Mouse (Mus musculus) CH12.LX (cell line): Measurements from ENCODE around the gene Tamm41. TPM values are rescaled to one million over a fixed set of nuclear protein-coding genes. Genes with fewer than 3 reads are reported as not detected.

Experiments used
- DNase-seq: peaks from one replicate; pipeline ENCODE4 v3.0.0-alpha.2; 2013; ENCODE audit errors: extremely low read depth
- H3K27ac ChIP-seq: 2 replicates; pipeline ENCODE4 v1.5.1; 2012; ENCODE audit warnings: low read depth, mild to moderate bottlenecking, control low read depth, moderate library complexity; ENCODE audit not compliant: insufficient read depth
- H3K27me3 ChIP-seq: replicated peaks from 2 replicates; pipeline ENCODE3; 2012; ENCODE audit warnings: inconsistent platforms
- H3K36me3 ChIP-seq, 2 experiments: replicated peaks in 1 of 2; 2 replicates each; pipeline versions ENCODE3 to v1.6.1; 2012; ENCODE audit warnings: inconsistent platforms in 1 of 2, low read length in 1 of 2, mild to moderate bottlenecking in 1 of 2, mixed read lengths in 1 of 2, moderate library complexity in 1 of 2; ENCODE audit not compliant: control insufficient read depth in 1 of 2, insufficient read depth in 1 of 2
- H3K4me1 ChIP-seq, 2 experiments: 2 replicates each; pipeline ENCODE4 v1.6.1; 2012; ENCODE audit warnings: inconsistent platforms in 1 of 2, moderate library complexity in 1 of 2; ENCODE audit not compliant: insufficient read depth in 2 of 2, control insufficient read depth in 1 of 2
- H3K4me2 ChIP-seq: 2 replicates; pipeline ENCODE4 v1.6.1; 2012; ENCODE audit warnings: low read depth, mild to moderate bottlenecking, control low read depth; ENCODE audit not compliant: poor library complexity, insufficient read depth, severe bottlenecking
- H3K4me3 ChIP-seq, 3 experiments: fragments of 150-350 bp in 1 of 3; sonication (generic) in 1 of 3; replicated peaks in 1 of 3; 2 replicates each; pipeline versions ENCODE3 to v1.5.1; 2011 to 2012; ENCODE audit warnings: low read depth in 2 of 3, low read length in 2 of 3, mild to moderate bottlenecking in 2 of 3, moderate library complexity in 2 of 3, control low read depth in 1 of 3, improper control_type of control experiment in 1 of 3, inconsistent platforms in 1 of 3, mixed read lengths in 1 of 3; ENCODE audit not compliant: poor library complexity in 1 of 3
- H3K79me2 ChIP-seq: replicated peaks from 2 replicates; pipeline ENCODE4 v1.6.1; 2012; ENCODE audit warnings: mild to moderate bottlenecking, moderate library complexity; ENCODE audit not compliant: control insufficient read depth, poor library complexity, insufficient read depth, severe bottlenecking; ENCODE audit errors: extremely low read depth
- H3K9ac ChIP-seq: 2 replicates; pipeline ENCODE4 v1.6.1; 2012; ENCODE audit warnings: low read depth, mild to moderate bottlenecking, control low read depth, moderate library complexity; ENCODE audit not compliant: insufficient read depth
- H3K9me3 ChIP-seq: replicated peaks from 2 replicates; pipeline ENCODE3; 2012; ENCODE audit warnings: low read length, inconsistent platforms, mixed read lengths
- BHLHE40 ChIP-seq: IDR thresholded peaks from 2 replicates; pipeline ENCODE4 v1.6.1; 2011; ENCODE audit warnings: mild to moderate bottlenecking, low read depth, low read length, improper control_type of control experiment
- CTCF ChIP-seq, 2 experiments: IDR thresholded peaks in 1 of 2; conservative IDR thresholded peaks in 1 of 2; 2 replicates each; pipeline ENCODE4 v1.5.1; 2011 to 2012; ENCODE audit warnings: low read depth in 2 of 2, low read length in 2 of 2, improper control_type of control experiment in 1 of 2, inconsistent platforms in 1 of 2, mild to moderate bottlenecking in 1 of 2, moderate library complexity in 1 of 2
- ELF1 ChIP-seq: IDR thresholded peaks from 2 replicates; pipeline ENCODE4 v1.6.1; 2014; ENCODE audit warnings: low read depth, mild to moderate bottlenecking, inconsistent platforms, low read length, improper control_type of control experiment
- ETS1 ChIP-seq: conservative IDR thresholded peaks from 2 replicates; pipeline ENCODE4 v1.6.1; 2012; ENCODE audit warnings: low read depth, mild to moderate bottlenecking, inconsistent platforms, low read length, improper control_type of control experiment, moderate library complexity
- IRF4 ChIP-seq: IDR thresholded peaks from 2 replicates; pipeline ENCODE4 v1.6.1; 2014; ENCODE audit warnings: low read depth, mild to moderate bottlenecking, inconsistent platforms, low read length, improper control_type of control experiment
- MAFK ChIP-seq: IDR thresholded peaks from 2 replicates; pipeline ENCODE4 v1.6.1; 2011; ENCODE audit warnings: low read length, improper control_type of control experiment; ENCODE audit not compliant: insufficient replicate concordance
- MAX ChIP-seq: IDR thresholded peaks from 2 replicates; pipeline ENCODE4 v1.6.1; 2011; ENCODE audit warnings: low read length, improper control_type of control experiment
- MAZ ChIP-seq: IDR thresholded peaks from 2 replicates; pipeline ENCODE4 v1.6.1; 2012; ENCODE audit warnings: low read depth, mild to moderate bottlenecking, inconsistent platforms, low read length, improper control_type of control experiment, moderate library complexity
- MEF2A ChIP-seq: IDR thresholded peaks from 2 replicates; pipeline ENCODE4 v1.6.1; 2014; ENCODE audit warnings: low read depth, mild to moderate bottlenecking, inconsistent platforms, low read length, improper control_type of control experiment, borderline replicate concordance
- MXI1 ChIP-seq: IDR thresholded peaks from 2 replicates; pipeline ENCODE4 v1.6.1; 2011; ENCODE audit warnings: mild to moderate bottlenecking, low read depth, low read length, improper control_type of control experiment
- MYC ChIP-seq: IDR thresholded peaks from 2 replicates; pipeline ENCODE4 v1.6.1; 2011; ENCODE audit warnings: low read depth, mild to moderate bottlenecking, improper control_type of control experiment, low read length
- NELFE ChIP-seq: IDR thresholded peaks from 2 replicates; pipeline ENCODE4 v1.6.1; 2011; ENCODE audit warnings: low read depth, low read length, improper control_type of control experiment
- POLR2A ChIP-seq: IDR thresholded peaks from 2 replicates; pipeline ENCODE4 v1.6.1; 2011; ENCODE audit warnings: low read depth, mild to moderate bottlenecking, improper control_type of control experiment, low read length
- RAD21 ChIP-seq: IDR thresholded peaks from 2 replicates; pipeline ENCODE4 v1.6.1; 2011; ENCODE audit warnings: low read depth, mild to moderate bottlenecking, low read length, improper control_type of control experiment, moderate library complexity
- RCOR1 ChIP-seq: conservative IDR thresholded peaks from 2 replicates; pipeline ENCODE4 v1.6.1; 2012; ENCODE audit warnings: low read depth, mild to moderate bottlenecking, inconsistent platforms, low read length, improper control_type of control experiment
- SIN3A ChIP-seq: IDR thresholded peaks from 2 replicates; pipeline ENCODE4 v1.6.1; 2012; ENCODE audit warnings: low read length, improper control_type of control experiment, inconsistent platforms
- SMC3 ChIP-seq: IDR thresholded peaks from 2 replicates; pipeline ENCODE4 v1.6.1; 2011; ENCODE audit warnings: low read depth, low read length, improper control_type of control experiment
- TBP ChIP-seq: conservative IDR thresholded peaks from 2 replicates; pipeline ENCODE4 v1.6.1; 2011; ENCODE audit warnings: low read depth, low read length, improper control_type of control experiment
- USF1 ChIP-seq: IDR thresholded peaks from 2 replicates; pipeline ENCODE4 v1.6.1; 2014; ENCODE audit warnings: low read depth, mild to moderate bottlenecking, inconsistent platforms, low read length, improper control_type of control experiment
- USF2 ChIP-seq: conservative IDR thresholded peaks from 2 replicates; pipeline ENCODE4 v1.6.1; 2011; ENCODE audit warnings: low read depth, low read length, improper control_type of control experiment
- ZC3H11A ChIP-seq: IDR thresholded peaks from 2 replicates; pipeline ENCODE4 v1.6.1; 2012; ENCODE audit warnings: low read depth, mild to moderate bottlenecking, inconsistent platforms, low read length, improper control_type of control experiment
- ZNF384 ChIP-seq: IDR thresholded peaks from 2 replicates; pipeline ENCODE4 v1.6.1; 2012; ENCODE audit warnings: low read depth, low read length, improper control_type of control experiment, inconsistent platforms
- dilution Hi-C: fragments of 300-500 bp; cut with MboI; formaldehyde crosslinking; loops from 2 replicates; pipeline ENCODE4 v1.14.3; 2020; ENCODE audit warnings: low sequenced_read_pairs; ENCODE audit not compliant: extremely low pct_unique_long_range_greater_than_20kb, extremely low pct_ligation_motif_present
- in situ Hi-C: fragments of 300-500 bp; cut with MboI; formaldehyde crosslinking; loops from 3 replicates; pipeline ENCODE4 v1.14.3; 2019; ENCODE audit warnings: low sequenced_read_pairs, low pct_ligation_motif_present, low pct_unique_long_range_greater_than_20kb, mixed read lengths
- polyA plus RNA-seq: library from polyadenylated mRNA; unstranded; fragments of >175 nt; gene quantifications from 2 replicates; pipeline ENCODE4 v1.2.1, GENCODE M21; 2012; ENCODE audit warnings: low read depth; ENCODE audit not compliant: insufficient read length
- total RNA-seq, 2 experiments: library from RNA; depleted of rRNA; stranded (reverse); fragments of 300-350 nt in 1 of 2; fragments of >200 nt in 1 of 2; gene quantifications; 2 replicates each; pipeline ENCODE4 v1.2.3; 2012 to 2014

The Tamm41 gene
- total and polyA plus RNA-seq, 3 experiments = 29.3 to 41.1 (median 39.8) TPM

DNA sequence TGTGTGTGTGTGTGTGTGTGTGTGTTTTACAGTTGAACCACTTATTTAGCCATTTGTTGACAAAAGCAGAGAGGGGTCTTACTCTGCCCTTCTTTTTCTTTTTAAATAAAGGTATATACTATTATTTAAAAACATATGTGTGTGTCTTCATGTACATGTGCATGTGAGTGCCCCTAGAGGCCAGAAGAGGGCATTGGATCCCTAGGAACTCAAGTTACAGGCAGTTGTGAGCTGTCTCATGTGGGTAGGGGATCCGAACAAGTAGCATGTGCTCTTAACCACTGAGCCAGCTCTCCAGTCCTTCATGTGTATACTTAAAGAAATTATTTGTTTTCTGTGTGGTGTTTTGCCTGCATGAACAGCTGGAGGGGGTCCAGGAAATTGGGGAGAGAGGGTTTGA lies 7.0 kb upstream of the Tamm41 start:
- no peak overlapping the region for H3K4me2 ChIP-seq
- H3K27ac ChIP-seq = no peak overlapping the region
- no peak overlapping the region for H3K9ac ChIP-seq
- H3K36me3 ChIP-seq = no peaks in the 10 kb centered on the region
- no peaks in the 10 kb centered on the region for H3K27me3 ChIP-seq
- in situ Hi-C loops = no loop called here
- peaks cover 6 to 17% of the 10 kb centered on the region in 2 experiments; a peak in 3 of 4 replicates for H3K4me1 ChIP-seq
- TF ChIP-seq MYC = peak; percentile 70; the same call in 1 of the 2 replicates
- 0 out of 2 replicates have a peak, but pooled peaks have one; percentile 7 for TF ChIP-seq SMC3
- peak; percentile 34 to 58; a peak in 3 of 4 replicates for TF ChIP-seq CTCF (conservative IDR thresholded peaks at IDR 0.05 in 1 of 2, IDR thresholded peaks at IDR 0.05 in 1 of 2; ENCODE audit: low read depth in 2 of 2, low read length in 2 of 2)
- TF ChIP-seq USF2 = no peak
- no peak for TF ChIP-seq POLR2A
- TF ChIP-seq MAZ = no peak
- no peak for TF ChIP-seq IRF4
- TF ChIP-seq TBP = no peak
- TF ChIP-seq RAD21 = peak; percentile 21
- TF ChIP-seq SIN3A = no peak
- no peak for TF ChIP-seq ELF1
- no peak for TF ChIP-seq USF1
- no peak for TF ChIP-seq MXI1
- TF ChIP-seq NELFE = no peak
- TF ChIP-seq MAX = peak; percentile 45; the same call in 1 of the 2 replicates
- TF ChIP-seq RCOR1 = no peak
- no peak for TF ChIP-seq ETS1
- 0 out of 2 replicates have a peak, but pooled peaks have one; percentile 25 for TF ChIP-seq ZNF384
- no peak for TF ChIP-seq BHLHE40
- TF ChIP-seq MAFK = no peak
- TF ChIP-seq ZC3H11A = no peak
- no peak for TF ChIP-seq MEF2A
- H3K79me2 ChIP-seq = no peaks in the 10 kb centered on the region
- DNase-seq = peak; percentile 54
- no peak overlapping the region for H3K4me3 ChIP-seq
- H3K9me3 ChIP-seq = peaks cover 5% of the 10 kb centered on the region
- dilution Hi-C loops = no loop called here
